ENCODE assay signal across 8 mouse cellular contexts in the genomic region with DNA sequence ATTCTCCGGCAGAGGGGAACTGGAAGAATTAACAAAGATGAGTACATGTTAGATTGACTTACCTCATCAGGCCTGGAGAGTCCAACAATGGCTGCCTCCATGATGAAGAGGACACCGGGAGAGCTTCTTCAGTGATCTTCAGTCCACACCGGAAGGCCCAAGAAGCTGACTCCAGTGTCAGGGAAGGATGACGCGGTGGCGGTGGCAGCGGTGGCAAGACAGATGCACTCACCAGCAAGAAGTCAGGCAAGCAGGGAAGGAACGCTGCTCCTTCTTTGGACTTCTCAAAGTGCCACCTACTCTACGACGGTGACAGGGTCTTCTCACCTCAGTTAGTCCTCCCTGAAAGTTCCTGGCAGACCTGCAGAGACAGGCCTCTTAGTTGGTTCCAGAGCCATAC. TPM values are rescaled to one million over a fixed set of nuclear protein-coding genes. Genes with fewer than 3 reads are reported as not detected.
DNase-seq lines count a peak whose midpoint lies in the region; ATAC-seq lines count a peak whose summit lies in the region.
"Not testable (repeated sequence)": the region's sequence is repeated elsewhere in the genome, so short reads cannot be mapped to it uniquely, and the experiment has no call there.

Gene Zfp869, minus strand, starts transcription at position 101 of the 400 bp plus-strand sequence.

- H3K4me2 ChIP-seq in forebrain, embryonic 15.5 days (replicated peaks); heart, embryonic 12.5 days; hindbrain, embryonic 15.5 days; liver, embryonic 15.5 days; midbrain, embryonic 16.5 days (ENCODE audit: low read length): not testable (repeated sequence)

- ATAC-seq in CD4-positive, CD25-positive, alpha-beta regulatory T cell, adult 4 months; forebrain, embryonic 15.5 days (replicated peaks); heart, embryonic 12.5 days (ENCODE audit: insufficient number of reproducible peaks, low FRiP score); hindbrain, embryonic 15.5 days (ENCODE audit: low FRiP score, low read depth); liver, embryonic 15.5 days (ENCODE audit: insufficient read depth); midbrain, embryonic 16.5 days: not testable (repeated sequence)

- H3K27me3 ChIP-seq in forebrain, embryonic 15.5 days; heart, embryonic 12.5 days (replicated peaks); hindbrain, embryonic 15.5 days; liver, embryonic 15.5 days; midbrain, embryonic 16.5 days (ENCODE audit: control insufficient read depth, insufficient read depth, low read depth, low read length): not testable (repeated sequence)

- not testable (repeated sequence) for H3K4me1 ChIP-seq in brown adipose tissue, adult 24 weeks (ENCODE audit: control insufficient read depth, insufficient read depth, insufficient read length, low read length)
- H3K4me1 ChIP-seq in forebrain, embryonic 15.5 days = peaks cover 26% of the 10 kb centered on the region
- peaks cover 22% of the 10 kb centered on the region for H3K4me1 ChIP-seq in heart, embryonic 12.5 days (replicated peaks)
- peaks cover 21% of the 10 kb centered on the region for H3K4me1 ChIP-seq in hindbrain, embryonic 15.5 days (replicated peaks)
- H3K4me1 ChIP-seq in liver, embryonic 15.5 days (replicated peaks) = peaks cover 17% of the 10 kb centered on the region
- peaks cover 26% of the 10 kb centered on the region for H3K4me1 ChIP-seq in midbrain, embryonic 16.5 days (ENCODE audit: control insufficient read depth, insufficient read depth, low read length)

- H3K9ac ChIP-seq in forebrain, embryonic 15.5 days (replicated peaks); heart, embryonic 12.5 days; hindbrain, embryonic 15.5 days; liver, embryonic 15.5 days; midbrain, embryonic 16.5 days (ENCODE audit: low read depth, low read length): not testable (repeated sequence)

- H3K36me3 ChIP-seq in forebrain, embryonic 15.5 days = peaks cover 48% of the 10 kb centered on the region
- peaks cover 80% of the 10 kb centered on the region for H3K36me3 ChIP-seq in heart, embryonic 12.5 days
- peaks cover 47% of the 10 kb centered on the region for H3K36me3 ChIP-seq in hindbrain, embryonic 15.5 days
- peaks cover 79% of the 10 kb centered on the region for H3K36me3 ChIP-seq in liver, embryonic 15.5 days (replicated peaks)
- peaks cover 32% of the 10 kb centered on the region for H3K36me3 ChIP-seq in midbrain, embryonic 16.5 days (ENCODE audit: control insufficient read depth, insufficient read depth, low read length)

- H3K27ac ChIP-seq in brown adipose tissue, adult 24 weeks (replicated peaks; ENCODE audit: low read depth, low read length); forebrain, embryonic 15.5 days (replicated peaks); heart, embryonic 12.5 days (ENCODE audit: poor library complexity, severe bottlenecking); hindbrain, embryonic 15.5 days (replicated peaks); liver, embryonic 15.5 days (replicated peaks); midbrain, embryonic 16.5 days (ENCODE audit: low read length): not testable (repeated sequence)

- not testable (repeated sequence) for H3K4me3 ChIP-seq in brown adipose tissue, adult 24 weeks (ENCODE audit: insufficient read depth, low read depth, low read length); forebrain, embryonic 15.5 days; heart, embryonic 12.5 days; hindbrain, embryonic 15.5 days; liver, embryonic 15.5 days (replicated peaks); midbrain, embryonic 16.5 days (ENCODE audit: low read depth, low read length)

- H3K9me3 ChIP-seq in forebrain, embryonic 15.5 days; heart, embryonic 12.5 days (replicated peaks); hindbrain, embryonic 15.5 days; liver, embryonic 15.5 days (replicated peaks); midbrain, embryonic 16.5 days (replicated peaks; ENCODE audit: control insufficient read depth, low read length, poor library complexity, severe bottlenecking): not testable (repeated sequence)

- not testable (repeated sequence) for DNase-seq in left cerebral cortex, adult 18-20 months (ENCODE audit: low spot score in 2 of 2)

- WGBS in forebrain, embryonic 15.5 days = 98% methylated on average over 10 of the region's 10 CpGs
- WGBS in heart, embryonic 12.5 days = 96% methylated on average over 10 of the region's 10 CpGs
- 98% methylated on average over 10 of the region's 10 CpGs for WGBS in hindbrain, embryonic 15.5 days
- 93% methylated on average over 10 of the region's 10 CpGs for WGBS in liver, embryonic 15.5 days (ENCODE audit: insufficient replicate concordance)
- WGBS in midbrain, embryonic 16.5 days = 93% methylated on average over 10 of the region's 10 CpGs

RNA-seq across cellular contexts. Expression of gene Zfp869, which starts in this region (rescaled TPM):
- polyA plus RNA-seq in CD4-positive, CD25-positive, alpha-beta regulatory T cell, adult 4 months (2017; shearing (Covaris generic)) = 10 to 100 TPM; 49.1 to 73.3 TPM
- 10.6 and 13.3 TPM in 2 replicates for polyA plus RNA-seq in brown adipose tissue, adult 24 weeks (2012; ENCODE audit: insufficient read depth, insufficient read length, missing spikeins)
- polyA plus RNA-seq in forebrain, embryonic 15.5 days (2015; fragmentation: Nextera tagmentation; extraction: Ambion mirVana) = 31.9 and 32.0 TPM in 2 replicates
- 21.2 and 22.0 TPM in 2 replicates for polyA plus RNA-seq in heart, embryonic 12.5 days (2016; fragmentation: Nextera tagmentation; extraction: Ambion mirVana)
- 22.8 and 24.9 TPM in 2 replicates for polyA plus RNA-seq in hindbrain, embryonic 15.5 days (2015; fragmentation: Nextera tagmentation; extraction: Ambion mirVana)
- 10 to 100 TPM; 21.0 to 22.5 TPM for total RNA-seq in left cerebral cortex, adult 18-20 months (2021)
- polyA plus RNA-seq in liver, embryonic 15.5 days (2015; fragmentation: Nextera tagmentation; extraction: Ambion mirVana) = 10.7 and 11.3 TPM in 2 replicates
- 25.9 and 26.3 TPM in 2 replicates for polyA plus RNA-seq in midbrain, embryonic 16.5 days (2015; fragmentation: Nextera tagmentation; extraction: Ambion mirVana)
